Mouse (Mus musculus): ENCODE data around the gene Cfap97. TPM values are rescaled to one million over a fixed set of nuclear protein-coding genes. Genes with fewer than 3 reads are reported as not detected.

The Cfap97 gene
- polyA plus RNA-seq, 1 experiment from 2014 or later, result 30.9 TPM

DNA sequence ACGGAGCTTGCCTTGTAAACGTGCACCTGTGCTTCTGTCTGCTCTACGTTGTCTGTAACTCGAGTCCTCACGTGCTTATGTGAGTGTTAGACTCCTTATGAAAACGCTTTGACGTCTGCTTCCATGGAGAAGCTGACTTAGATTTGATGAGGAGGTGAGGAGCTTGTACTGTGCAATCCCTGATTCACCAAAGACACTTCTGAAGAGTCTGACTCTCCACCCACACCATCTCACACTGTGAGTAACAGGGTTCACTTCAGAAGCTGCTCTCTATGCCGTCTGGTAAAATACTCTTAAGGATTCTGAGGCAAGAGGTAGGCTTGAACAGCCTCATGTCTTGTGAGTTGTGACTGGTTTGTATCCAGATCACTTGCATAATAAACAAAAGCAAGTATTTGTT lies 41.5 kb downstream of the Cfap97 start:
- ATAC-seq (ENCODE audit: low FRiP score, low TSS enrichment), result no peak
- H3K4me3 ChIP-seq (ENCODE audit: low read length), result no peak overlapping the region
- H3K27me3 ChIP-seq (ENCODE audit: control insufficient read depth, insufficient read depth, low read length), result no peaks in the 10 kb centered on the region
- H3K9me3 ChIP-seq (ENCODE audit: control insufficient read depth, low read length), result no peaks in the 10 kb centered on the region
- H3K36me3 ChIP-seq (ENCODE audit: control insufficient read depth, insufficient read depth, low read length), result peaks cover 40% of the 10 kb centered on the region
- H3K9ac ChIP-seq (ENCODE audit: low read depth, low read length), result no peak overlapping the region
- WGBS, result 85% methylated on average over 8 of the region's 8 CpGs
- H3K27ac ChIP-seq (ENCODE audit: low read depth, low read length), result no peak overlapping the region
- H3K4me1 ChIP-seq (ENCODE audit: control insufficient read depth, insufficient read depth, low read length), result no peaks in the 10 kb centered on the region
- H3K4me2 ChIP-seq (replicated peaks; ENCODE audit: low read depth, low read length), result no peak overlapping the region

GRCm38 (mm10) chr8:46196877-46197276 lies 45.3 kb downstream of the Cfap97 start:
- Histone ChIP-seq H3K36me3 (ENCODE audit: control insufficient read depth, insufficient read depth, low read length) (peaks cover 31% of the 10 kb centered on the region), H3K27ac (ENCODE audit: low read depth, low read length) (no peak overlapping the region), H3K9me3 (ENCODE audit: control insufficient read depth, low read length) (no peaks in the 10 kb centered on the region), H3K27me3 (ENCODE audit: control insufficient read depth, insufficient read depth, low read length) (no peaks in the 10 kb centered on the region), H3K4me2 (replicated peaks; ENCODE audit: low read depth, low read length) (no peak overlapping the region), H3K9ac (ENCODE audit: low read depth, low read length) (no peak overlapping the region), H3K4me1 (ENCODE audit: control insufficient read depth, insufficient read depth, low read length) (no peaks in the 10 kb centered on the region), H3K4me3 (ENCODE audit: low read length) (no peak overlapping the region)
- no peak for ATAC-seq (ENCODE audit: low FRiP score, low TSS enrichment)
- WGBS, result 77% methylated on average over 3 of the region's 3 CpGs

DNA sequence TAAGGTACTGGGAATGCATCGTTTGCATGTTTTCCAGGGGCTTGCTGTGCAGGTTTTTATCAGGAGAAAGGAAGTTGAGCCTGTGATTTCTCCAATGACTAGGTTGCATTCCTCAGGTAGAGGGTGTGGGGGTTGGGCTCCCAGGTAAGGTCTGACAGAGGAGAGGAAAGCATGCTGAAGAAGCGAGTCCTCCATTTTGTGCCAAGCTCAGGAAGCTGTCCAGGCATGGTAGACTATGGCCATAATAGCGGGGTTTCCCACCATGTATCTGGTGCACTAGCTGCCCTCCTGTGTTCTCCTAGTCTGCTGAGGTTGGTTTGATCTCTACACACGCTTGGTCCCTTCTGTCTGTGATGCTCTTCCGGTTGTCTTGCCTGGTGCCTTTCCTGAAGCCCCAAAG lies 46.1 kb downstream of the Cfap97 start:
- Histone ChIP-seq H3K4me1 (ENCODE audit: control insufficient read depth, insufficient read depth, low read length) (no peaks in the 10 kb centered on the region), H3K9me3 (ENCODE audit: control insufficient read depth, low read length) (no peaks in the 10 kb centered on the region), H3K27me3 (ENCODE audit: control insufficient read depth, insufficient read depth, low read length) (no peaks in the 10 kb centered on the region), H3K9ac (ENCODE audit: low read depth, low read length) (no peak overlapping the region), H3K4me3 (ENCODE audit: low read length) (no peak overlapping the region), H3K4me2 (replicated peaks; ENCODE audit: low read depth, low read length) (no peak overlapping the region), H3K27ac (ENCODE audit: low read depth, low read length) (no peak overlapping the region), H3K36me3 (ENCODE audit: control insufficient read depth, insufficient read depth, low read length) (peaks cover 24% of the 10 kb centered on the region)
- ATAC-seq (ENCODE audit: low FRiP score, low TSS enrichment), result no peak
- WGBS, result 79% methylated on average over 5 of the region's 5 CpGs

GRCm38 (mm10) chr8:46202350-46202749 lies 50.8 kb downstream of the Cfap97 start:
- WGBS, result 84% methylated on average over 6 of the region's 6 CpGs
- Histone ChIP-seq H3K4me3 (ENCODE audit: low read length) (no peak overlapping the region), H3K9ac (ENCODE audit: low read depth, low read length) (no peak overlapping the region), H3K4me2 (replicated peaks; ENCODE audit: low read depth, low read length) (no peak overlapping the region), H3K4me1 (ENCODE audit: control insufficient read depth, insufficient read depth, low read length) (no peaks in the 10 kb centered on the region), H3K27ac (ENCODE audit: low read depth, low read length) (no peak overlapping the region), H3K9me3 (ENCODE audit: control insufficient read depth, low read length) (no peaks in the 10 kb centered on the region), H3K36me3 (ENCODE audit: control insufficient read depth, insufficient read depth, low read length) (peaks cover 36% of the 10 kb centered on the region), H3K27me3 (ENCODE audit: control insufficient read depth, insufficient read depth, low read length) (no peaks in the 10 kb centered on the region)
- 0 out of 2 replicates have a peak, but pooled peaks have one; percentile 20 for ATAC-seq (ENCODE audit: low FRiP score, low TSS enrichment)

DNA sequence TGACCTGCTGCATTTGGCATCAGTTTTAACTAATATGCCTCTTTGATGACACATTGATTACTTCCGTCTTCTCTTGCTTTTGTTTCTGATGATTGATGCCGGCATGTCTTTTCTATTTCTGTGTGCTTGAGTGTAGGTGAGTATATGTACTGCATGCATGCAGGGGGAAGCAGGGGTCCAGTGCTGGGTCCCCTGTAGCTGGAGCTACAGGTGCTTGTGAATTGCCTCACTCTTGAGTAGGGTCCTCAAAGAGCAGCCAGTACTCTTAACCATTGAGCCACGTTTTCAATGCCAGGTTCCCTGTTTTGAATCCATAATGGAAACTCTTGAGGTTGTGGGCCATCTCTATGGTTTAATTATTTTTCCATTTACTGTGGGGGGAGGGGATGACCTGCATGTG lies 52.7 kb downstream of the Cfap97 start:
- Histone ChIP-seq H3K36me3 (ENCODE audit: control insufficient read depth, insufficient read depth, low read length) (peaks cover 56% of the 10 kb centered on the region), H3K9me3 (ENCODE audit: control insufficient read depth, low read length) (no peaks in the 10 kb centered on the region), H3K4me3 (ENCODE audit: low read length) (no peak overlapping the region), H3K27ac (ENCODE audit: low read depth, low read length) (no peak overlapping the region), H3K4me2 (replicated peaks; ENCODE audit: low read depth, low read length) (no peak overlapping the region), H3K4me1 (ENCODE audit: control insufficient read depth, insufficient read depth, low read length) (peaks cover 10% of the 10 kb centered on the region), H3K9ac (ENCODE audit: low read depth, low read length) (no peak overlapping the region), H3K27me3 (ENCODE audit: control insufficient read depth, insufficient read depth, low read length) (no peaks in the 10 kb centered on the region)
- WGBS, result 87% methylated on average over 3 of the region's 3 CpGs
- no peak for ATAC-seq (ENCODE audit: low FRiP score, low TSS enrichment)

- ATAC-seq (ENCODE audit: low FRiP score, low TSS enrichment), result no peak
Measured at GRCm38 (mm10) chr8:46204974-46205640, 53.5 kb downstream of the Cfap97 start.

DNA sequence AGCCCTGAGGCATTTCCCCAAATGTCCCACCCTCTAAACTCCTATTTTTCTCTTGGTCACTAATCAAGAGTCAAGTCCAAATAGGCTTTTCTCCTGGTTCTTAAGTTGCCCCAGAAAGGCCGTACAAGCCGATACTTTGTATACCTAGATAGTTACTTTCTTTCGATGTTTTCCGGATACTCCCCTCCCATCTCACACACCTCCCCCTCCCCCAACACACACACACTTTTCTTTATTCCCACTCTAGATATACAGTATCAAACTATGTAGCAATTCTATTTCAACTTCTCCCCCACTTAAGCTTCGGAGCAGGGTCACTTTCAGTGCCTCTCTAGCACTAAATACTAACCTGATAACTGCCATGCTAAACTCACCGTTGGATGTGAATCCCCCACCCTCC lies 54.5 kb downstream of the Cfap97 start:
- Histone ChIP-seq H3K4me3 (ENCODE audit: low read length) (no peak overlapping the region), H3K27me3 (ENCODE audit: control insufficient read depth, insufficient read depth, low read length) (no peaks in the 10 kb centered on the region), H3K9ac (ENCODE audit: low read depth, low read length) (no peak overlapping the region), H3K4me2 (replicated peaks; ENCODE audit: low read depth, low read length) (no peak overlapping the region), H3K4me1 (ENCODE audit: control insufficient read depth, insufficient read depth, low read length) (peaks cover 17% of the 10 kb centered on the region), H3K36me3 (ENCODE audit: control insufficient read depth, insufficient read depth, low read length) (peaks cover 56% of the 10 kb centered on the region), H3K27ac (ENCODE audit: low read depth, low read length) (no peak overlapping the region), H3K9me3 (ENCODE audit: control insufficient read depth, low read length) (no peaks in the 10 kb centered on the region)
- no peak for ATAC-seq (ENCODE audit: low FRiP score, low TSS enrichment)
- 91% methylated on average over 6 of the region's 6 CpGs for WGBS

More at GRCm38 (mm10) chr8:46204974-46205640, 53.5 kb downstream of the Cfap97 start:
- no peak overlapping the region for H3K27ac ChIP-seq (ENCODE audit: low read depth, low read length)
- WGBS, result 87% methylated on average over 9 of the region's 9 CpGs
- H3K9me3 ChIP-seq (ENCODE audit: control insufficient read depth, low read length), result no peaks in the 10 kb centered on the region
- no peak overlapping the region for H3K4me2 ChIP-seq (replicated peaks; ENCODE audit: low read depth, low read length)
- no peak overlapping the region for H3K9ac ChIP-seq (ENCODE audit: low read depth, low read length)
- peaks cover 17% of the 10 kb centered on the region for H3K4me1 ChIP-seq (ENCODE audit: control insufficient read depth, insufficient read depth, low read length)
- no peak overlapping the region for H3K4me3 ChIP-seq (ENCODE audit: low read length)
- peaks cover 56% of the 10 kb centered on the region for H3K36me3 ChIP-seq (ENCODE audit: control insufficient read depth, insufficient read depth, low read length)
- no peaks in the 10 kb centered on the region for H3K27me3 ChIP-seq (ENCODE audit: control insufficient read depth, insufficient read depth, low read length)

GRCm38 (mm10) chr8:46208354-46208753 lies 56.8 kb downstream of the Cfap97 start:
- Histone ChIP-seq H3K4me1 (ENCODE audit: control insufficient read depth, insufficient read depth, low read length) (peaks cover 17% of the 10 kb centered on the region), H3K9me3 (ENCODE audit: control insufficient read depth, low read length) (no peaks in the 10 kb centered on the region), H3K4me3 (ENCODE audit: low read length) (peak overlapping the region; percentile 85; the same call in 1 of the 2 replicates), H3K27ac (ENCODE audit: low read depth, low read length) (no peak overlapping the region), H3K27me3 (ENCODE audit: control insufficient read depth, insufficient read depth, low read length) (no peaks in the 10 kb centered on the region), H3K4me2 (replicated peaks; ENCODE audit: low read depth, low read length) (peak overlapping the region; percentile 84; the same call in 1 of the 2 replicates), H3K36me3 (ENCODE audit: control insufficient read depth, insufficient read depth, low read length) (peaks cover 55% of the 10 kb centered on the region), H3K9ac (ENCODE audit: low read depth, low read length) (no peak overlapping the region)
- 87% methylated on average over 12 of the region's 12 CpGs for WGBS
- ATAC-seq (ENCODE audit: low FRiP score, low TSS enrichment), result no peak

GRCm38 (mm10) chr8:46209057-46209456 lies 57.5 kb downstream of the Cfap97 start:
- H3K4me2 ChIP-seq (replicated peaks; ENCODE audit: low read depth, low read length), result peak overlapping the region; percentile 84
- peak overlapping the region; percentile 85 for H3K4me3 ChIP-seq (ENCODE audit: low read length)
- peaks cover 17% of the 10 kb centered on the region for H3K4me1 ChIP-seq (ENCODE audit: control insufficient read depth, insufficient read depth, low read length)
- H3K27ac ChIP-seq (ENCODE audit: low read depth, low read length), result no peak overlapping the region
- ATAC-seq (ENCODE audit: low FRiP score, low TSS enrichment), result no peak
- H3K27me3 ChIP-seq (ENCODE audit: control insufficient read depth, insufficient read depth, low read length), result no peaks in the 10 kb centered on the region
- H3K36me3 ChIP-seq (ENCODE audit: control insufficient read depth, insufficient read depth, low read length), result peaks cover 50% of the 10 kb centered on the region
- 85% methylated on average over 15 of the region's 15 CpGs for WGBS
- H3K9me3 ChIP-seq (ENCODE audit: control insufficient read depth, low read length), result no peaks in the 10 kb centered on the region
- 0 out of 2 replicates have a peak overlapping the region, but pooled peaks have one; percentile 12 for H3K9ac ChIP-seq (ENCODE audit: low read depth, low read length)
